Mouse (Mus musculus): ENCODE data around the gene Xpo6.

The Xpo6 gene

GRCm38 (mm10) chr7:126075058-126075457 lies 125.2 kb downstream of the Xpo6 start:
- DNase-seq: peak in 1 of 2 experiments; percentile 27

GRCm38 (mm10) chr7:126070321-126070720 lies 130.0 kb downstream of the Xpo6 start:
- DNase-seq: no peak

- DNase-seq: peak; percentile 66 to 68
These were observed 133.5 kb downstream of the Xpo6 start for GRCm38 (mm10) chr7:126066777-126067176.

- no peak for DNase-seq
These were observed 134.9 kb downstream of the Xpo6 start for GRCm38 (mm10) chr7:126065243-126065876.

- no peak for DNase-seq
These were observed 138.1 kb downstream of the Xpo6 start for GRCm38 (mm10) chr7:126062228-126062627.

- DNase-seq: peak in 1 of 2 experiments; percentile 21
These were observed 141.4 kb downstream of the Xpo6 start for GRCm38 (mm10) chr7:126058918-126059317.

- no peak for DNase-seq
These were observed 142.9 kb downstream of the Xpo6 start for GRCm38 (mm10) chr7:126057332-126057914.

GRCm38 (mm10) chr7:126054574-126054973 lies 145.7 kb downstream of the Xpo6 start:
- no peak for DNase-seq

GRCm38 (mm10) chr7:126053618-126054017 lies 146.7 kb downstream of the Xpo6 start:
- no peak for DNase-seq

GRCm38 (mm10) chr7:126051910-126052309 lies 148.4 kb downstream of the Xpo6 start:
- DNase-seq: no peak
